Mouse (Mus musculus) retina, embryonic 14.5 days (tissue): ENCODE measurements around the gene Cd28.

Experiments used
- DNase-seq: peaks from one replicate; pipeline ENCODE4 v3.0.0-alpha.2; 2015; ENCODE audit warnings: low spot score

The Cd28 gene

GRCm38 (mm10) chr1:60750201-60750765 lies 33.7 kb downstream of the Cd28 start:
- no peak for DNase-seq

- DNase-seq: no peak
Measured at GRCm38 (mm10) chr1:60751011-60751410, 34.4 kb downstream of the Cd28 start.

GRCm38 (mm10) chr1:60752986-60753385 lies 36.4 kb downstream of the Cd28 start:
- no peak for DNase-seq

- no peak for DNase-seq
Measured at GRCm38 (mm10) chr1:60753981-60754380, 37.4 kb downstream of the Cd28 start.

GRCm38 (mm10) chr1:60755391-60756243 lies 39.0 kb downstream of the Cd28 start:
- no peak for DNase-seq

- DNase-seq: no peak
Measured at GRCm38 (mm10) chr1:60757631-60758030, 41.0 kb downstream of the Cd28 start.

- no peak for DNase-seq
Measured at GRCm38 (mm10) chr1:60758226-60758625, 41.6 kb downstream of the Cd28 start.

GRCm38 (mm10) chr1:60759563-60760335 lies 43.1 kb downstream of the Cd28 start:
- DNase-seq: no peak

GRCm38 (mm10) chr1:60760475-60760874 lies 43.9 kb downstream of the Cd28 start:
- no peak for DNase-seq

GRCm38 (mm10) chr1:60761528-60762171 lies 45.0 kb downstream of the Cd28 start:
- no peak for DNase-seq

GRCm38 (mm10) chr1:60762451-60762850 lies 45.9 kb downstream of the Cd28 start:
- DNase-seq: no peak

GRCm38 (mm10) chr1:60762916-60763315 lies 46.3 kb downstream of the Cd28 start:
- DNase-seq: no peak

- no peak for DNase-seq
Measured at GRCm38 (mm10) chr1:60771771-60772170, 55.2 kb downstream of the Cd28 start.

GRCm38 (mm10) chr1:60773231-60773630 lies 56.6 kb downstream of the Cd28 start:
- no peak for DNase-seq

GRCm38 (mm10) chr1:60776166-60776565 lies 59.6 kb downstream of the Cd28 start:
- no peak for DNase-seq

- no peak for DNase-seq
Measured at GRCm38 (mm10) chr1:60776906-60777305, 60.3 kb downstream of the Cd28 start.

- DNase-seq: no peak
Measured at GRCm38 (mm10) chr1:60778465-60779115, 62.0 kb downstream of the Cd28 start.

GRCm38 (mm10) chr1:60779176-60779575 lies 62.6 kb downstream of the Cd28 start:
- DNase-seq: no peak

- DNase-seq: no peak
Measured at GRCm38 (mm10) chr1:60781666-60782065, 65.1 kb downstream of the Cd28 start.

- DNase-seq: no peak
Measured at GRCm38 (mm10) chr1:60793717-60794116, 77.1 kb downstream of the Cd28 start.

GRCm38 (mm10) chr1:60795677-60796205 lies 79.1 kb downstream of the Cd28 start:
- DNase-seq: no peak
